Mouse (Mus musculus) midbrain, embryonic 12.5 days (tissue): Measurements from ENCODE around the gene Zfhx3. TPM values are rescaled to one million over a fixed set of nuclear protein-coding genes. Genes with fewer than 3 reads are reported as not detected.

ENCODE experiments used
- ATAC-seq: fragments of 200-750 bp; cut with Nextera tagmentation; 2 replicates; pipeline ENCODE4 v1.8.0; 2017; ENCODE audit warnings: low read depth, moderate TSS enrichment, moderate library complexity; ENCODE audit not compliant: low FRiP score
- H3K27ac ChIP-seq: fragments of 300-500 bp; sonication (generic); replicated peaks from 2 replicates; pipeline ENCODE4 v1.5.1; 2016; ENCODE audit warnings: mild to moderate bottlenecking
- H3K27me3 ChIP-seq: fragments of 300-500 bp; sonication (generic); 2 replicates; pipeline ENCODE4 v1.6.1; 2016; ENCODE audit warnings: mild to moderate bottlenecking
- H3K36me3 ChIP-seq: fragments of 300-500 bp; sonication (generic); 2 replicates; pipeline ENCODE4 v1.6.1; 2016
- H3K4me1 ChIP-seq: fragments of 300-500 bp; sonication (generic); 2 replicates; pipeline ENCODE4 v1.6.1; 2016
- H3K4me2 ChIP-seq: fragments of 300-500 bp; sonication (generic); replicated peaks from 2 replicates; pipeline ENCODE4 v1.6.1; 2016; ENCODE audit warnings: mild to moderate bottlenecking, moderate library complexity
- H3K4me3 ChIP-seq: fragments of 300-500 bp; sonication (generic); 2 replicates; pipeline ENCODE4 v1.5.1; 2016; ENCODE audit warnings: mild to moderate bottlenecking
- H3K9ac ChIP-seq: fragments of 300-500 bp; sonication (generic); replicated peaks from 2 replicates; pipeline ENCODE4 v1.6.1; 2016; ENCODE audit warnings: mild to moderate bottlenecking, moderate library complexity
- H3K9me3 ChIP-seq: fragments of 300-500 bp; sonication (generic); 2 replicates; pipeline ENCODE4 v1.6.1; 2016; ENCODE audit warnings: mild to moderate bottlenecking
- WGBS: fragments of 180-500 bp; shearing (Covaris S2); methylation state at CpG from one replicate; pipeline ENCODE4 v1.1.7; 2016; 5-methylcytosine and 5-hydroxymethylcytosine counted together
- polyA plus RNA-seq: library from polyadenylated mRNA; unstranded; fragments of >200 nt; fragmentation: Nextera tagmentation; extraction: Ambion mirVana; gene quantifications from 2 replicates; pipeline ENCODE4 v1.2.1, GENCODE M21; 2016

The Zfhx3 gene
- polyA plus RNA-seq, 1 experiment from 2014 or later, result 48.9 TPM

GRCm38 (mm10) chr8:108854444-108855102, 912.1 kb downstream of the Zfhx3 start:
- no peak overlapping the region for H3K4me2 ChIP-seq
- peaks cover 28% of the 10 kb centered on the region for H3K4me1 ChIP-seq
- no peak overlapping the region for H3K27ac ChIP-seq
- WGBS, result 48% methylated on average over 12 of the region's 12 CpGs
- no peaks in the 10 kb centered on the region for H3K9me3 ChIP-seq
- H3K9ac ChIP-seq, result peak overlapping the region; percentile 24; the same call in 1 of the 2 replicates
- H3K36me3 ChIP-seq, result peaks cover 22% of the 10 kb centered on the region
- no peaks in the 10 kb centered on the region for H3K27me3 ChIP-seq
- no peak overlapping the region for H3K4me3 ChIP-seq
- ATAC-seq, result 0 out of 2 replicates have a peak, but pooled peaks have one; percentile 55

- Histone ChIP-seq H3K9me3 (no peaks in the 10 kb centered on the region), H3K4me1 (peaks cover 27% of the 10 kb centered on the region), H3K9ac (no peak overlapping the region), H3K4me2 (no peak overlapping the region), H3K36me3 (peaks cover 44% of the 10 kb centered on the region), H3K27me3 (no peaks in the 10 kb centered on the region), H3K27ac (no peak overlapping the region), H3K4me3 (no peak overlapping the region)
- ATAC-seq, result no peak
- WGBS, result 40% methylated on average over 8 of the region's 8 CpGs
These were observed 916.6 kb downstream of the Zfhx3 start for GRCm38 (mm10) chr8:108859001-108859400.

- Histone ChIP-seq H3K27ac (no peak overlapping the region), H3K27me3 (no peaks in the 10 kb centered on the region), H3K9me3 (no peaks in the 10 kb centered on the region), H3K4me2 (no peak overlapping the region), H3K9ac (no peak overlapping the region), H3K4me1 (peaks cover 20% of the 10 kb centered on the region), H3K4me3 (no peak overlapping the region), H3K36me3 (peaks cover 44% of the 10 kb centered on the region)
- 75% methylated on average over 9 of the region's 9 CpGs for WGBS
- no peak for ATAC-seq
These were observed 917.5 kb downstream of the Zfhx3 start for GRCm38 (mm10) chr8:108859983-108860382.

GRCm38 (mm10) chr8:108863440-108863839, 921.0 kb downstream of the Zfhx3 start:
- no peak for ATAC-seq
- Histone ChIP-seq H3K27me3 (no peaks in the 10 kb centered on the region), H3K27ac (no peak overlapping the region), H3K9ac (no peak overlapping the region), H3K4me3 (no peak overlapping the region), H3K36me3 (peaks cover 31% of the 10 kb centered on the region), H3K4me2 (no peak overlapping the region), H3K4me1 (peaks cover 34% of the 10 kb centered on the region), H3K9me3 (no peaks in the 10 kb centered on the region)
- WGBS, result 92% methylated on average over 10 of the region's 10 CpGs

GRCm38 (mm10) chr8:108866430-108866829, 924.0 kb downstream of the Zfhx3 start:
- H3K36me3 ChIP-seq, result peaks cover 16% of the 10 kb centered on the region; the same call in 1 of the 2 replicates
- H3K27me3 ChIP-seq, result no peaks in the 10 kb centered on the region
- 93% methylated on average over 7 of the region's 7 CpGs for WGBS
- no peak overlapping the region for H3K4me2 ChIP-seq
- H3K27ac ChIP-seq, result no peak overlapping the region
- H3K4me3 ChIP-seq, result no peak overlapping the region
- no peak for ATAC-seq
- no peaks in the 10 kb centered on the region for H3K9me3 ChIP-seq
- H3K9ac ChIP-seq, result no peak overlapping the region
- peaks cover 26% of the 10 kb centered on the region for H3K4me1 ChIP-seq

- H3K4me2 ChIP-seq, result no peak overlapping the region
- no peaks in the 10 kb centered on the region for H3K9me3 ChIP-seq
- 70% methylated on average over 13 of the region's 13 CpGs for WGBS
- no peak overlapping the region for H3K4me3 ChIP-seq
- peaks cover 26% of the 10 kb centered on the region for H3K4me1 ChIP-seq
- no peaks in the 10 kb centered on the region for H3K27me3 ChIP-seq
- no peak overlapping the region for H3K9ac ChIP-seq
- ATAC-seq, result no peak
- peaks cover 12% of the 10 kb centered on the region; the same call in 1 of the 2 replicates for H3K36me3 ChIP-seq
- no peak overlapping the region; the same call in 1 of the 2 replicates for H3K27ac ChIP-seq
These were observed 925.2 kb downstream of the Zfhx3 start for GRCm38 (mm10) chr8:108867482-108868258.

GRCm38 (mm10) chr8:108868259-108869090, 926.0 kb downstream of the Zfhx3 start:
- Histone ChIP-seq H3K36me3 (peaks cover 12% of the 10 kb centered on the region; the same call in 1 of the 2 replicates), H3K9me3 (no peaks in the 10 kb centered on the region), H3K27ac (no peak overlapping the region), H3K4me3 (no peak overlapping the region), H3K4me1 (peaks cover 22% of the 10 kb centered on the region), H3K27me3 (no peaks in the 10 kb centered on the region), H3K4me2 (no peak overlapping the region), H3K9ac (no peak overlapping the region)
- WGBS, result 86% methylated on average over 14 of the region's 14 CpGs
- ATAC-seq, result no peak

- ATAC-seq, result no peak
- no peaks in the 10 kb centered on the region for H3K27me3 ChIP-seq
- peaks cover 18% of the 10 kb centered on the region for H3K4me1 ChIP-seq
- no peak overlapping the region for H3K9ac ChIP-seq
- H3K27ac ChIP-seq, result no peak overlapping the region
- no peak overlapping the region for H3K4me2 ChIP-seq
- H3K9me3 ChIP-seq, result no peaks in the 10 kb centered on the region
- no peak overlapping the region for H3K4me3 ChIP-seq
- 83% methylated on average over 3 of the region's 3 CpGs for WGBS
- H3K36me3 ChIP-seq, result peaks cover 19% of the 10 kb centered on the region
These were observed 927.0 kb downstream of the Zfhx3 start for GRCm38 (mm10) chr8:108869420-108869819.

GRCm38 (mm10) chr8:108869935-108870334, 927.5 kb downstream of the Zfhx3 start:
- Histone ChIP-seq H3K4me1 (peaks cover 18% of the 10 kb centered on the region), H3K36me3 (peaks cover 19% of the 10 kb centered on the region), H3K4me3 (no peak overlapping the region), H3K4me2 (no peak overlapping the region), H3K9me3 (no peaks in the 10 kb centered on the region), H3K27ac (no peak overlapping the region), H3K9ac (no peak overlapping the region), H3K27me3 (no peaks in the 10 kb centered on the region)
- WGBS, result 86% methylated on average over 5 of the region's 5 CpGs
- no peak for ATAC-seq

- no peak overlapping the region for H3K4me2 ChIP-seq
- ATAC-seq, result no peak
- no peak overlapping the region for H3K27ac ChIP-seq
- no peak overlapping the region for H3K9ac ChIP-seq
- 98% methylated on average over 3 of the region's 3 CpGs for whole genome bisulfite sequencing
- H3K27me3 ChIP-seq, result no peaks in the 10 kb centered on the region
- peaks cover 18% of the 10 kb centered on the region for H3K4me1 ChIP-seq
- H3K4me3 ChIP-seq, result no peak overlapping the region
- no peaks in the 10 kb centered on the region for H3K9me3 ChIP-seq
- H3K36me3 ChIP-seq, result peaks cover 17% of the 10 kb centered on the region; the same call in 1 of the 2 replicates
These were observed 927.9 kb downstream of the Zfhx3 start for GRCm38 (mm10) chr8:108870371-108870770.

- Histone ChIP-seq H3K9ac (no peak overlapping the region), H3K9me3 (no peaks in the 10 kb centered on the region), H3K27me3 (no peaks in the 10 kb centered on the region), H3K36me3 (peaks cover 21% of the 10 kb centered on the region; the same call in 1 of the 2 replicates), H3K4me1 (no peaks in the 10 kb centered on the region), H3K4me3 (no peak overlapping the region), H3K4me2 (no peak overlapping the region), H3K27ac (no peak overlapping the region)
- no peak for ATAC-seq
- WGBS, result 90% methylated on average over 5 of the region's 5 CpGs
These were observed 933.3 kb downstream of the Zfhx3 start for GRCm38 (mm10) chr8:108875722-108876121.
